Mouse (Mus musculus): Measurements from ENCODE around the gene Fam53b. TPM values are rescaled to one million over a fixed set of nuclear protein-coding genes. Genes with fewer than 3 reads are reported as not detected.

The Fam53b gene
- total RNA-seq, 2 experiments from 2014 or later: 69.7 to 74.4 TPM

- DNase-seq (ENCODE audit: low spot score in 2 of 2): no peak
Measured at GRCm38 (mm10) chr7:132790447-132791219, 23.1 kb downstream of the Fam53b start.

GRCm38 (mm10) chr7:132788826-132789225 lies 24.9 kb downstream of the Fam53b start:
- DNase-seq (ENCODE audit: low spot score in 2 of 2): no peak

GRCm38 (mm10) chr7:132787496-132788190 lies 26.0 kb downstream of the Fam53b start:
- no peak for DNase-seq (ENCODE audit: low spot score in 2 of 2)

GRCm38 (mm10) chr7:132787022-132787421 lies 26.7 kb downstream of the Fam53b start:
- no peak for DNase-seq (ENCODE audit: low spot score in 2 of 2)

- no peak for DNase-seq (ENCODE audit: low spot score in 2 of 2)
Measured at GRCm38 (mm10) chr7:132786522-132786921, 27.2 kb downstream of the Fam53b start.

- no peak for DNase-seq (ENCODE audit: low spot score in 2 of 2)
Measured at GRCm38 (mm10) chr7:132786011-132786410, 27.7 kb downstream of the Fam53b start.

- no peak for DNase-seq (ENCODE audit: low spot score in 2 of 2)
Measured at GRCm38 (mm10) chr7:132784101-132784500, 29.6 kb downstream of the Fam53b start.

GRCm38 (mm10) chr7:132781850-132782249 lies 31.8 kb downstream of the Fam53b start:
- DNase-seq (ENCODE audit: low spot score in 2 of 2): no peak

GRCm38 (mm10) chr7:132781130-132781814 lies 32.4 kb downstream of the Fam53b start:
- no peak for DNase-seq (ENCODE audit: low spot score in 2 of 2)

GRCm38 (mm10) chr7:132780611-132781010 lies 33.1 kb downstream of the Fam53b start:
- no peak for DNase-seq (ENCODE audit: low spot score in 2 of 2)

GRCm38 (mm10) chr7:132778630-132779029 lies 35.1 kb downstream of the Fam53b start:
- DNase-seq (ENCODE audit: low spot score in 2 of 2): no peak

- no peak for DNase-seq (ENCODE audit: low spot score in 2 of 2)
Measured at GRCm38 (mm10) chr7:132777728-132778453, 35.8 kb downstream of the Fam53b start.

- no peak for DNase-seq (ENCODE audit: low spot score in 2 of 2)
Measured at GRCm38 (mm10) chr7:132777117-132777516, 36.6 kb downstream of the Fam53b start.

GRCm38 (mm10) chr7:132776338-132777111 lies 37.2 kb downstream of the Fam53b start:
- peak in 1 of 2 experiments; percentile 43 for DNase-seq (ENCODE audit: low spot score in 2 of 2)

GRCm38 (mm10) chr7:132775922-132776321 lies 37.8 kb downstream of the Fam53b start:
- no peak for DNase-seq (ENCODE audit: low spot score in 2 of 2)

GRCm38 (mm10) chr7:132775333-132775732 lies 38.4 kb downstream of the Fam53b start:
- peak in 1 of 2 experiments; percentile 27 for DNase-seq (ENCODE audit: low spot score in 2 of 2)

- DNase-seq (ENCODE audit: low spot score in 2 of 2): no peak
Measured at GRCm38 (mm10) chr7:132773011-132773705, 40.5 kb downstream of the Fam53b start.

GRCm38 (mm10) chr7:132772440-132772839 lies 41.2 kb downstream of the Fam53b start:
- DNase-seq (ENCODE audit: low spot score in 2 of 2): no peak

- DNase-seq (ENCODE audit: low spot score in 2 of 2): no peak
Measured at GRCm38 (mm10) chr7:132768498-132769344, 45.0 kb downstream of the Fam53b start.
